Comparison of ENCODE assay signal across 9 mouse cellular contexts in the genomic region with DNA sequence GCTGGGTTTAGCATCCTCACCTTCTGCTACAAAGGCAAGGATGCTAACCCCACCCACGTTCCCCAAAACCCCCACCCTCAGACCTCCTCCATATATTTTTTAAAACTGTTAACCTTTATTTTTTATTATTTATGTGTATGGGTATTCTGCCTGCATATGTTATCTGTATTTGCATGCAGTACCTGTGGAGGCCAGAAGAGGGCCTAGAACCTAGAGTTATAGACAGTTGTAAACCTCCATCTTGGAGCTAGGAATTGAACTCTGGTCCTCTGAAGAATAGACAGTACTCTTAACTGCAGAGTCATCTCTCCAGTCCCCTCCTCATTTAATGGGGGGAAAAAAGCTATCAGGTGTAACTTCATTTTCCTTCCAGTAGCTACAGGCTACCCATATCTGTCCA. TPM values are rescaled to one million over a fixed set of nuclear protein-coding genes. Genes with fewer than 3 reads are reported as not detected.
DNase-seq lines count a peak whose midpoint lies in the region; TF ChIP-seq lines count a peak whose summit lies in the region.
"Had no signal": no experiment of that assay in that cellular context is flagged by ENCODE, and none has a peak within 500 bp of the region (broad histone marks: within the 10 kb centered on the region; RNA-seq: fewer than 3 reads in every experiment).

No protein-coding gene starts in this region.

- peak; percentile 52 for TF ChIP-seq CTCF in left cerebral cortex, adult 2 months (IDR thresholded peaks at IDR 0.05)

- DNase-seq in left cerebral cortex, adult 2 months (ENCODE audit: extremely low spot score in 1 of 2, low spot score in 2 of 2) = no peak
- DNase-seq in left cerebral cortex, postnatal 10 days (ENCODE audit: extremely low spot score in 1 of 2, low spot score in 2 of 2) = no peak
- peak; percentile 31 for DNase-seq in thymus, postnatal 25 days
- no peak for DNase-seq in thymus, postnatal 0 days (ENCODE audit: low spot score)
- DNase-seq in R1 (ENCODE audit: low read depth, low spot score) = peak; percentile 58
- peak; percentile 41 for DNase-seq in splenic B cell, adult 2 months (ENCODE audit: low read depth, low spot score)
- DNase-seq in ovary, postnatal 10 days (ENCODE audit: low spot score) = no peak
- DNase-seq in forebrain, embryonic 10.5 days (ENCODE audit: extremely low spot score, low spot score) = no peak

- no peaks in the 10 kb centered on the region for H3K27me3 ChIP-seq in splenic B cell, adult 2 months (ENCODE audit: control insufficient read depth, insufficient read depth, low read length, poor library complexity, severe bottlenecking)
- no peaks in the 10 kb centered on the region for H3K27me3 ChIP-seq in forebrain, embryonic 10.5 days (ENCODE audit: poor library complexity, severe bottlenecking)
- H3K27me3 ChIP-seq: lung, embryonic 15.5 days had no signal

- WGBS in forebrain, embryonic 10.5 days = 76% methylated on average over 1 of the region's 1 CpGs

- H3K36me3 ChIP-seq in splenic B cell, adult 2 months (ENCODE audit: control insufficient read depth, insufficient read depth, low read length, poor library complexity, severe bottlenecking) = no peaks in the 10 kb centered on the region
- peaks cover 49% of the 10 kb centered on the region for H3K36me3 ChIP-seq in forebrain, embryonic 10.5 days (replicated peaks)
- H3K36me3 ChIP-seq: lung, embryonic 15.5 days had no signal

- no peaks in the 10 kb centered on the region for H3K4me1 ChIP-seq in forebrain, embryonic 10.5 days
- H3K4me1 ChIP-seq: lung, embryonic 15.5 days had no signal

- H3K9me3 ChIP-seq in forebrain, embryonic 10.5 days = no peaks in the 10 kb centered on the region
- H3K9me3 ChIP-seq: lung, embryonic 15.5 days had no signal

- no peak overlapping the region for H3K4me3 ChIP-seq in left cerebral cortex, adult 2 months
- H3K4me3 ChIP-seq in forebrain, embryonic 10.5 days = no peak overlapping the region
- H3K4me3 ChIP-seq: lung, embryonic 15.5 days had no signal

- intact Hi-C loops in left cerebral cortex, adult 2 months (cut with DNase I) = no loop called here
- intact Hi-C loops in left cerebral cortex, postnatal 10 days (cut with DNase I) = no loop called here

- H3K27ac ChIP-seq in left cerebral cortex, adult 2 months = no peak overlapping the region
- no peak overlapping the region for H3K27ac ChIP-seq in forebrain, embryonic 10.5 days
- H3K27ac ChIP-seq: lung, embryonic 15.5 days had no signal

RNA-seq across cellular contexts. Expression of a gene that starts 9.8 kb away (rescaled TPM):
- 10 to 100 TPM; 16.3 to 16.8 TPM for total RNA-seq in left cerebral cortex, adult 2 months (2021)
- total RNA-seq in left cerebral cortex, postnatal 10 days (2021) = 10 to 100 TPM; 11.7 to 13.0 TPM
- 50.9 and 62.5 TPM in 2 replicates for polyA plus RNA-seq in thymus, postnatal 0 days (2015; fragmentation: Nextera tagmentation; extraction: Ambion mirVana)
- 24.8 and 25.6 TPM in 2 replicates for polyA plus RNA-seq in forebrain, embryonic 10.5 days (2016; fragmentation: Nextera tagmentation; extraction: Ambion mirVana)

RNA-seq across cellular contexts. Expression of a gene that starts 18.1 kb away (rescaled TPM):
- 100 to 1,000 TPM; 379 TPM for total RNA-seq in left cerebral cortex, adult 2 months (2021)
- 100 to 1,000 TPM; 387 to 389 TPM for total RNA-seq in left cerebral cortex, postnatal 10 days (2021)
- polyA plus RNA-seq in thymus, postnatal 0 days (2015; fragmentation: Nextera tagmentation; extraction: Ambion mirVana) = 3.1 and 3.5 TPM in 2 replicates
- polyA plus RNA-seq in forebrain, embryonic 10.5 days (2016; fragmentation: Nextera tagmentation; extraction: Ambion mirVana) = 12.9 and 15.5 TPM in 2 replicates

RNA-seq across cellular contexts. Expression of a gene that starts 54.1 kb away (rescaled TPM):
- total RNA-seq in left cerebral cortex, adult 2 months (2021) = 10 to 100 TPM; 16.9 to 18.5 TPM
- total RNA-seq in left cerebral cortex, postnatal 10 days (2021) = 10 to 100 TPM; 14.1 to 14.8 TPM
- 0.60 and 0.85 TPM in 2 replicates for polyA plus RNA-seq in thymus, postnatal 0 days (2015; fragmentation: Nextera tagmentation; extraction: Ambion mirVana)
- 1.2 and 1.4 TPM in 2 replicates for polyA plus RNA-seq in forebrain, embryonic 10.5 days (2016; fragmentation: Nextera tagmentation; extraction: Ambion mirVana)

Comparison
In these comparisons a context has a peak if more than half of its experiments do, and no peak if none do; other contexts are left out.
1. DNase-seq: peak in thymus, postnatal 25 days (single experiment), R1 (single experiment) and splenic B cell, adult 2 months (single experiment); none in left cerebral cortex, adult 2 months (0 of 2), left cerebral cortex, postnatal 10 days (0 of 2), thymus, postnatal 0 days (single experiment), ovary, postnatal 10 days (single experiment) and forebrain, embryonic 10.5 days (single experiment).